Mouse (Mus musculus) adrenal gland, adult (tissue): ENCODE data around the gene Hmga1.

Experiments
- DNase-seq, 2 experiments: peaks; one replicate each; pipeline ENCODE4 v3.0.0; 2022 to 2023; ENCODE audit warnings: low spot score in 1 of 2; ENCODE audit not compliant: inconsistent age in 2 of 2

Hmga1 gene

GRCm38 (mm10) chr17:27528030-27528429, 28.3 kb upstream of the Hmga1 start:
- DNase-seq, result no peak

DNA sequence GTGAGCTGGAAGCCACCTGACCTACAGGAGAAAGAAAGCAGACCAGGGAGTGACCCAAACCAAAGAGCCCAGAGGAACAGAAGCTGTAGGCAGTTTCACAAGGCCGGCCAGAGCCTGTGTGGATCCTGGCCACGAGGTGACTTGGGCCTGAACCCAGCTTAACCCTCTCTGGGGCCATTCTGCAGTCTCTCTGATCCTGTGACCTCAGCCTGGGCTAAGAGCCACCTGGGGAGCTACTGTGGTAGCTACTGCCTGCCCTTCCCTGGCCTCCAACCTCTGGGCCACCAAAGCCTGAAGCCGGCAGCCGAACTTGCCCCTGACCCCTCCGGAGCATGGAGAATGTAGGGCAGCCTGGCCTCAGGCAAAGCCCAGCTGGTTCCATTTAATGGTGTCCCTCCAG, 27.5 kb upstream of the Hmga1 start:
- DNase-seq, result peak in 1 of 2 experiments; percentile 45

DNA sequence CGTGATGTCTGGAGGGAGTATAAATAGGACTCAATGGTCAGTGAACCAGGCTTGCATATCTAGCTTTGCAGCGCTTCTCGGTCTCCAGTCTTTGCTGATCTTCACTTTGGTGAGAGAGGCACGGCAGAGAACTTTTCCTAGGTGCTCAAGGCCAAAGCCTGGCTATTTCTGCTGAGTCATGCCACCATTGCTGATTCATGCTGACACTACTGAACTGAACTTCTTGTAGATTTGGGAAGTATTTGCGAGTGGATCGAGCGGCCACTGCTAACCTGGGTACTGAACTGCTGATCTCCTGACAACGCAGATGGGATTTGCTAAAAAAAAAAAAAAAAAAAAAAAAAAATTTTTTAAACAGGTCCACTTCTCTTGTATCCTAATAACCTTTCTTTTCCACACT, 24.2 kb upstream of the Hmga1 start:
- DNase-seq, result peak; percentile 66 to 84

DNA sequence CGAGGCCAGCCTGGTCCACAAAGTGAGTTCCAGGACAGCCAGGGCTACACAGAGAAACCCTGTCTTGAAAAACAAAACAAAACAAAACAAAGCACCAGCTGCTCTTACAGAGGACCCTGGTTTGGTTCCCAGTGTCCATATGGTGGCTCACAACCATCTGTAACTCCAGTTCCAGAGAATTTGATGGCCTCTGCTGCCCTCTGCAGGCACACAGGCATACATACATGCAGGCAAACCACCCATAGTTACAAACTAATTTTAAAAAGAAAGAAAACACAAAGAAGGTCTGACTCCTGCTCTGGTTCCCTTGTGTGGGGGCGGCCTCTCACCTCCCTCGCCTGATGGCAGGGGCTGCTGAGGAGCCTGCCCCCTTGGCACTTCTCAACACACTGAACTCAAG, 22.9 kb upstream of the Hmga1 start:
- DNase-seq, result no peak

DNA sequence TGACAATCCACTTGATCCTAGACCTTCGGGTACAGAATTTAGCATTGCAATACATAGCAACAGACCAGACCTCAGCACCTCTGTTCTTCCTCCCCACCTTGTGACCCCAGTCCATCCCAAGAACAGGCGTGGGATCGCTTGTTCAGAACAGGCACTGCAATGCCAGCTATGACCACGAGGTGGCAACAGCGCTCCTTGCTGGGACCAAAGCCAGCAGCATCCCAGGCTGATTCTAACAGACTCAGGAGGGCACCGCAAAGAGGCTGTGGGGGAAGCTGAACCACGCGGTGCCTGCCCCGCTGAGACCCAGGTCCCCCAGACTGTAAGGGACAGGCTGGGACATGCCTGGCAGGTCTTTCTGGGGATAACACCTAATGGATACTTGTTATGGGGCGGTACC, 21.6 kb upstream of the Hmga1 start:
- peak; percentile 85 to 97 for DNase-seq

DNA sequence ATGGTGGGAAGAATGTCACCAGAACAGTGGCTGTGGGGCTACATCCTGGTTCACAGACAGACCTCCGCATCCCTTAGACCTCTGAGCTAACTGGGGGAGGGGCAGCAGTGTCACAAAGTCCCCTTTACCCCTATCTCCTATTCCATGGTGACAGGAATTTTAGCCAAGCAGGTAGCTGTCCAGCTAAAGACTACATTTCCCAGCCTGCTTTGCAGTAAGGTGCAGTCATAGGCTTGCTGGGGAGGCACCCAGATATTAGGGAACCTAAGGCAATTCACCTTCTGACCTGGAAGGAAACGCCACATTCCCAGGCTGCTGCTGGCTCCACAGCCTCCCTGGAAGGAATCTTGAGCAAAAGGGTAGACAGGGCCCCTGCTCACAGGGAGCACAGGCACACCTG, 15.0 kb upstream of the Hmga1 start:
- no peak for DNase-seq

DNA sequence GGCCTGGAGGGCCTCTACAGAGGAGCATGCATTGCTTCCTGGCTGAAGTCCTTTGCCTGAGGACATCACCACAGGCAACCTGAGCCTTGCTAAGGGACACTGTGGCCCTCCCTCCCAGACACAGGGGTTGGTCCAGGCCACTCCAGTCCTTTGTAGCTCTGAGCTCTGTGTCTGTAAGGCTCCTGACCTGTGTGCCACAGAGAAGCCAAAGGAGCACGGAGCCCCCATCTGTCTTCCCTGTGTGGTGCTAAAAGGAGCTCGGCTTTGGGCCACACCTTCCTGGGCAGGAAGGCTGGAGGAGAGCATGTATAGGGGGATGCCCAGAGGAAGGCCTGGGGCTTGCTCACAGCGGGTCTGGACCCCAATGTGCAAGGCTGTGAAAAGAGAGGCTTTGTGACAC, 14.3 kb upstream of the Hmga1 start:
- no peak for DNase-seq

DNA sequence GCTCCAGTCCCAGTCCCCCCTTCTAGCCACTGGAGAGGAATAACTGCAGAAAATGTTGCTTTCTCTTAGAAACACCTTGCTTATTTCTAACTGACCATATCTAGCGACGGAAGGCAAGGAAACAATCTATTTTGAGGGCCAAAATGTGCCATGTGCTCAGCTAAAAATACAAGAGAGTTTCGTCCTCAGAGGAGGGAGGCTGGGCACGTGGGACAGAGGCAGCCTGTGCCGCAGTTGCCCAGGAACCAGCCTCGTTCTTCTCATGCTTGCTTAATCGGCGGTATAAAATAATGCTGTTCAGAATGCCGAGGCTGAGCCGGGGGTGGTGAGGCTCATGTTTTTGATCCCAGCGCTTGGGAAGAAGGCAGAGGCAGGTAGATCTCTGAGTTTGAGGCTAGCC, 11.7 kb upstream of the Hmga1 start:
- DNase-seq, result no peak

GRCm38 (mm10) chr17:27545991-27546390, 10.3 kb upstream of the Hmga1 start:
- DNase-seq, result no peak

- no peak for DNase-seq
These were observed 9.7 kb upstream of the Hmga1 start for GRCm38 (mm10) chr17:27546574-27547085.

GRCm38 (mm10) chr17:27547253-27547868, 8.9 kb upstream of the Hmga1 start:
- peak; percentile 88 to 92 for DNase-seq

- peak in 1 of 2 experiments; percentile 53 for DNase-seq
These were observed 7.1 kb upstream of the Hmga1 start for GRCm38 (mm10) chr17:27549234-27549633.

GRCm38 (mm10) chr17:27551393-27551940, 4.8 kb upstream of the Hmga1 start:
- no peak for DNase-seq

DNA sequence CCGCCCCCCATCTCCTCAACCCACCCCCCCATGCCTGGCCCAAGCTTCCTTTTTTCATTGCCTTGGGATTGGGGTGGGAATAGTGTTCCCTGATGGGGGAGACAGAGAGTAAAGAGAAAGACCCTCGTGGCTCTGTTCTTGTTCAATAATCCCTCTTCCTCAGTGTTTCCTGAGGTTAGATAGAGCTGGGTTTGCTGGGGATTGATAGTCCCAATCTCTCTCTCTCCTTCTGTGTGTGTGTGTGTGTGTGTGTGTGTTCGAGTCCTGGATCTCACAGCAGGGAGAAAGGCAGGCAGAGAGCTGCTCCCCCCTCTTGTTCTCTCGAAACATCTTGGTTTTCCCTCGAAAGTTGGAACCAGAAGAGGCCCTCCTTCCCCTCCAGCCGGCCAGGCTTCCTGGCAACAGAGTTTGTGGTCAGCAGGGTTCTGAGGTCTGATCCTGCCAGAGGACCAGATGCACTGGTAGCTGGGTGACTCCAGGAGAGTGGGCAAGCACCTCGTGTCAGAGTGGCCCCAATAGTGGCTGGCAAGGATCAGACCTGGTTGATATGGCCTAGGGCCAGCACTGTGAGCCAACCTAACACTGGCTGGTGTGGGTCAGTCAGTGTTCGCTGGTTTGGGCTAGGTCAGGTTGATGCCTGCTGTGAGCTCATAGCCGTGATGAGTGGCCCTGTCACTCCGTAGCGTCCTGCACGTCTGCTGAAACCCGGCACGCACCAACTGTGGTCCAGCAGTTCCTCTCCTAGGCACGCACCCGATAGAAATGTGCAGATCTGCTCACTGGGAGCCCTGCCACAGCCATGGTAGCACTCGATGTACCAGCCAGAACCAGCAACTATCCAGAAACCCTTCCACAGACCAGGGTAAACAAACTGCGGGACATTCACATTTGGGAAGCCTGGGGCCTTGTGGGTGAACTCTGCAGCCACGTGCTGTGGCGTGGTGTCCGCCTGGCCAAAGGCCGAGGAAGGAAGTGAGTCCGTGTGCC, 3.8 kb upstream of the Hmga1 start:
- DNase-seq, result no peak

DNA sequence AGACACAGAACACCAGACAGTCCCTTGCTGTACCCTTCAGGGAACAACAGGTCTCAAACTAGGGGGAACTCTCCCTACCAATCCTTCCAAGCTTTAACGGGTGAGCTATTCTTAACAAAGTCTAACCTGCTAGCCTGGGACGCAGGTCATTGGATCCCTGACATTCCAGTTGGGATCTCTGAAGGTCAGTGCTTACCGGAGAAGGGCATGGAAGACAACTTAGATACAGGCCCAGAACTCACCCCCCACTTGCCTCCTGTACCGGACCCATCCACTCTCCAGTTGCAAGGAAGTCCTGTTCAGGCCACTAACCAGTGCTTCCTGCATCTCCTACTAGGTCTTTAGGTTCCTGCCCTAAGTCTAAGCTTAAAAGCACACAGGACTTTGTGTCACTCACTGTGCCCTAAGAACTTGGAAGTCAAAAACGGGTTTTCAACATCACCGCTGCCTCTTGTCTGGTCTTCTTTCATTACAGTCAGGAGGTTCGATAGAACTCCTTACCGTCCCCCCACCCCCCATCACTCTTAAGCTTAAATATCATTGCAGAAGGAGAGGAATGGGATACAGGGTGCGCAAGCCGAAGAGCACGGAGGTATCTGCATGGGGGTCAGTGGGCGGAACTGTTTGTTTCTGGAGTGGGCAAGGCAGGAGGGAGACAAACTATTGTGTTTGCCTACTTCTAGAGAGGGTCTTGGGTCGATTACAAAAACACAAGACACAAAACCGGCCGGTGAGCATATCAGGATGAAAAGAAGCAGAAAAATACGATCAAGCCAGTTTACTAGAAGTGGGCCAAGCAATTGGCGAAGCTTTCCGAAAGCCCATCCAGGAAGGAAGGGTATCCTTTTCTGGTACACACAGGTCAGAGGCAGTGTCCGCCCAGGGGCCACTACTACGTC, 2.0 kb upstream of the Hmga1 start:
- DNase-seq, result no peak

DNA sequence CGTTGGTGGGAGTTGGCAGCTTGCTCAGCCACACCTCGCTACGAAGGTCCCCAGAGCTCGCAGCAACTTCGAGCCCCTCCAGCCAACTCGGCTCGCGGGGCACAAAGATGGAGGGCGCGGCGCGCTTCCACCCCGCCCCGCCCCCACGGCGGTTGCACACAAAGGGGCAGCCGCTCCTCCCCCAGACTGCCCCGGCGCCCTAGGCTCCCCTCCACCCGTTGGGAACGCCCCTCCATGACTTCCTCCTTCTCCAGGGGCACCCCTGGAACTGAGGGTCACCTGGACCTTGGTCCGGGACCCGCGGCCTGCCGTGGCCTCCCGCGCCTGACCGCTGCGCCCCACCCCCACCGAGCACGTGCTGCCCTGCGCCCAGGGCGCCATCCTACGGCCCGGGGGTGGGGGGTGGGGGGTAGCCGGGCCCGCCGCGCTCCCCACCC, 1.2 kb upstream of the Hmga1 start:
- DNase-seq, result peak; percentile 55 to 60

DNA sequence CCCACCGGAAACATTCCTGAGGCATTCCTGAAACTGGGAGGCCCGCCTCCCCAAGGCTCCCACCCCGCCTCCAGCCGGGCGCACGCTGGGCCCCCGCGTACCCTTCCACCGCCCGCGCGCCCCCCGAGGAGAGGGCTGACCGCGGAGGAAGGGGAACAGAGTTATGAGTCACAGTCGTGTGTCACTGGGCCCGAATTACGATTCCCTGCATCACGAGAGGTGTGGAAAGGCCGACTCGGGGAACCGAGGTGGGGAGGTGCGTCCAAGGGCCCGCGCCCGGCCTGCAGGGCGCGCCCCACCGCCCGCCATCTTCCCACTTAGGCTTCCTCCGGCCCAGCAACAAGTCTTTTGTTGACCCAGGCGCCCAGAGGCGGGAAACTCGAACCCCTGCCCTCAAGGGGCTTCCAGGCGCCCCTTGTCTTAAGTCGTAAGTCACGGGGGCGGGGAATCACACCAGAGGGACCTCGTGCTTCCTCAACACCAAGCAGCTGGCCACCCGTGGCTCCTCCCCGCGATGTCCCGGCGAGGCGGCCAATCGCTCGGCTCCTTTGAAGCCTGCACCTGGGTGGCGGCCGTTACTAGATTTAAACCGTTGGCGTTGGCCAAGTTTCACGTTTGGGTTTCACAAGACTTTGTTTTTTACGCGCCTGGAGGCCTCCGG, 655 bp upstream of the Hmga1 start:
- peak; percentile 78 to 87 for DNase-seq

- DNase-seq, result peak; percentile 61 to 71
These were observed 1.1 kb downstream of the Hmga1 start for GRCm38 (mm10) chr17:27557181-27557926.

- no peak for DNase-seq
These were observed 1.8 kb downstream of the Hmga1 start for GRCm38 (mm10) chr17:27557927-27558661.
